ENCODE assay signal across 24 mouse cellular contexts in genomic region chr14:21088731-21089130, GRCm38 (mm10). TPM values are rescaled to one million over a fixed set of nuclear protein-coding genes. Genes with fewer than 3 reads are reported as not detected.
DNase-seq lines count a peak whose midpoint lies in the region; ATAC-seq and TF ChIP-seq lines count a peak whose summit lies in the region.
"Had no signal": no experiment of that assay in that cellular context is flagged by ENCODE, and none has a peak within 500 bp of the region (broad histone marks: within the 10 kb centered on the region; RNA-seq: fewer than 3 reads in every experiment).

No protein-coding gene starts in this region.

- WGBS in liver, postnatal 0 days (ENCODE audit: insufficient replicate concordance), result 63% methylated on average over 3 of the region's 3 CpGs
- 46% methylated on average over 3 of the region's 3 CpGs for WGBS in embryonic facial prominence, embryonic 13.5 days
- WGBS in intestine, postnatal 0 days, result 54% methylated on average over 3 of the region's 3 CpGs

- H3K27me3 ChIP-seq in liver, postnatal 0 days (ENCODE audit: insufficient read depth, low read length), result no peaks in the 10 kb centered on the region
- H3K27me3 ChIP-seq in embryonic facial prominence, embryonic 13.5 days, result no peaks in the 10 kb centered on the region
- no peaks in the 10 kb centered on the region for H3K27me3 ChIP-seq in intestine, postnatal 0 days (replicated peaks; ENCODE audit: control insufficient read depth, insufficient read depth, low read length)
- H3K27me3 ChIP-seq: CH12.LX; limb, embryonic 15.5 days; midbrain, embryonic 13.5 days; neural tube, embryonic 15.5 days had no signal

- peak; percentile 42 for DNase-seq in heart, adult 11 months
- no peak for DNase-seq in heart, adult 8-10 months (ENCODE audit: low spot score)
- DNase-seq in liver, postnatal 0 days, result no peak
- DNase-seq in liver, result no peak
- DNase-seq in yolk sac, embryonic 10.5 days (ENCODE audit: low spot score), result no peak
- DNase-seq: cerebellum, adult 11 months; cerebellum, postnatal 25 days; gastrocnemius, postnatal 14 days; heart, postnatal 4 days; kidney, adult 11 months; kidney, postnatal 10 days; lung, embryonic 14.5 days; right cerebral cortex, postnatal 25 days; thymus, postnatal 14 days had no signal

- peaks cover 24% of the 10 kb centered on the region for H3K4me1 ChIP-seq in liver, postnatal 0 days (ENCODE audit: insufficient read depth)
- H3K4me1 ChIP-seq in embryonic facial prominence, embryonic 13.5 days, result peaks cover 34% of the 10 kb centered on the region
- H3K4me1 ChIP-seq in intestine, postnatal 0 days (replicated peaks; ENCODE audit: control insufficient read depth, insufficient read depth, low read length), result peaks cover 27% of the 10 kb centered on the region
- H3K4me1 ChIP-seq: midbrain, embryonic 13.5 days; neural tube, embryonic 15.5 days had no signal

- H3K27ac ChIP-seq in liver, postnatal 0 days (ENCODE audit: low read depth), result peak overlapping the region; percentile 45; the same call in 1 of the 2 replicates
- H3K27ac ChIP-seq in embryonic facial prominence, embryonic 13.5 days, result peak overlapping the region; percentile 96
- no peak overlapping the region for H3K27ac ChIP-seq in intestine, postnatal 0 days (ENCODE audit: low read depth, low read length)
- H3K27ac ChIP-seq: forebrain, embryonic 10.5 days; midbrain, embryonic 13.5 days; neural tube, embryonic 15.5 days had no signal

- no peak for ATAC-seq in liver, postnatal 0 days
- no peak for ATAC-seq in embryonic facial prominence, embryonic 13.5 days (ENCODE audit: insufficient number of reproducible peaks, insufficient read depth, low FRiP score, low TSS enrichment, low read depth)
- no peak for ATAC-seq in frontal cortex, adult (ENCODE audit: low TSS enrichment)
- no peak for ATAC-seq in intestine, postnatal 0 days
- ATAC-seq: hindbrain, embryonic 16.5 days; midbrain, embryonic 13.5 days had no signal

- H3K9ac ChIP-seq in liver, postnatal 0 days (replicated peaks), result no peak overlapping the region
- no peak overlapping the region for H3K9ac ChIP-seq in embryonic facial prominence, embryonic 13.5 days
- H3K9ac ChIP-seq in intestine, postnatal 0 days (ENCODE audit: low read depth, low read length), result no peak overlapping the region
- H3K9ac ChIP-seq: limb, embryonic 15.5 days; lung, embryonic 14.5 days; midbrain, embryonic 13.5 days; neural tube, embryonic 15.5 days had no signal

- no peaks in the 10 kb centered on the region for H3K9me3 ChIP-seq in liver, postnatal 0 days (ENCODE audit: low read length)
- no peaks in the 10 kb centered on the region for H3K9me3 ChIP-seq in embryonic facial prominence, embryonic 13.5 days
- H3K9me3 ChIP-seq in intestine, postnatal 0 days (ENCODE audit: control insufficient read depth), result no peaks in the 10 kb centered on the region
- H3K9me3 ChIP-seq: forebrain, embryonic 10.5 days; limb, embryonic 15.5 days; midbrain, embryonic 13.5 days; neural tube, embryonic 15.5 days had no signal

- no peak for TF ChIP-seq EP300 in liver, postnatal 0 days (IDR thresholded peaks at IDR 0.05; ENCODE audit: low read depth)

- H3K36me3 ChIP-seq in liver, postnatal 0 days (replicated peaks; ENCODE audit: insufficient read depth, low read length), result peaks cover 12% of the 10 kb centered on the region
- peaks cover 11% of the 10 kb centered on the region for H3K36me3 ChIP-seq in embryonic facial prominence, embryonic 13.5 days
- no peaks in the 10 kb centered on the region for H3K36me3 ChIP-seq in intestine, postnatal 0 days (ENCODE audit: control insufficient read depth, insufficient read depth)

- H3K4me3 ChIP-seq in liver, postnatal 0 days (ENCODE audit: low read depth, low read length), result no peak overlapping the region
- no peak overlapping the region for H3K4me3 ChIP-seq in embryonic facial prominence, embryonic 13.5 days
- no peak overlapping the region for H3K4me3 ChIP-seq in intestine, postnatal 0 days (ENCODE audit: low read depth, low read length)
- H3K4me3 ChIP-seq: forebrain, embryonic 10.5 days; limb, embryonic 15.5 days; midbrain, embryonic 13.5 days; myocyte; neural tube, embryonic 15.5 days had no signal

- H3K4me2 ChIP-seq in liver, postnatal 0 days (ENCODE audit: low read depth, low read length), result no peak overlapping the region
- H3K4me2 ChIP-seq in embryonic facial prominence, embryonic 13.5 days, result no peak overlapping the region
- H3K4me2 ChIP-seq in intestine, postnatal 0 days (replicated peaks; ENCODE audit: low read depth), result no peak overlapping the region
- H3K4me2 ChIP-seq: limb, embryonic 15.5 days; lung, embryonic 14.5 days; midbrain, embryonic 13.5 days; neural tube, embryonic 15.5 days had no signal

- no peak for TF ChIP-seq CTCF in liver, postnatal 0 days (IDR thresholded peaks at IDR 0.05; ENCODE audit: low read depth)
- no peak for TF ChIP-seq CTCF in intestine, postnatal 0 days (IDR thresholded peaks at IDR 0.05; ENCODE audit: low read depth)

RNA-seq across cellular contexts. Expression of gene Adk, which starts 36.4 kb away (rescaled TPM):
- 100 to 1,000 TPM; 233 to 260 (median 250) TPM for total RNA-seq in heart, adult 8-10 months (2022)
- 467 and 475 TPM in 2 replicates for polyA plus RNA-seq in liver, postnatal 0 days (2015; fragmentation: Nextera tagmentation; extraction: Ambion mirVana)
- 162 and 168 TPM in 2 replicates for polyA plus RNA-seq in embryonic facial prominence, embryonic 13.5 days (2015; fragmentation: Nextera tagmentation; extraction: Ambion mirVana)
- polyA plus RNA-seq in intestine, postnatal 0 days (2015; fragmentation: Nextera tagmentation; extraction: Ambion mirVana), result 240 and 254 TPM in 2 replicates

RNA-seq across cellular contexts. Expression of gene Ap3m1, which starts 36.4 kb away (rescaled TPM):
- 10 to 100 TPM; 50.5 to 59.8 (median 57.0) TPM for total RNA-seq in heart, adult 8-10 months (2022)
- polyA plus RNA-seq in liver, postnatal 0 days (2015; fragmentation: Nextera tagmentation; extraction: Ambion mirVana), result 23.5 and 28.6 TPM in 2 replicates
- 69.4 and 81.7 TPM in 2 replicates for polyA plus RNA-seq in embryonic facial prominence, embryonic 13.5 days (2015; fragmentation: Nextera tagmentation; extraction: Ambion mirVana)
- polyA plus RNA-seq in intestine, postnatal 0 days (2015; fragmentation: Nextera tagmentation; extraction: Ambion mirVana), result 58.8 and 60.0 TPM in 2 replicates
